Mouse (Mus musculus): Measurements from ENCODE around the gene Pcsk2. TPM values are rescaled to one million over a fixed set of nuclear protein-coding genes. Genes with fewer than 3 reads are reported as not detected.

Pcsk2 gene
- not detected for total RNA-seq (2023)

DNA sequence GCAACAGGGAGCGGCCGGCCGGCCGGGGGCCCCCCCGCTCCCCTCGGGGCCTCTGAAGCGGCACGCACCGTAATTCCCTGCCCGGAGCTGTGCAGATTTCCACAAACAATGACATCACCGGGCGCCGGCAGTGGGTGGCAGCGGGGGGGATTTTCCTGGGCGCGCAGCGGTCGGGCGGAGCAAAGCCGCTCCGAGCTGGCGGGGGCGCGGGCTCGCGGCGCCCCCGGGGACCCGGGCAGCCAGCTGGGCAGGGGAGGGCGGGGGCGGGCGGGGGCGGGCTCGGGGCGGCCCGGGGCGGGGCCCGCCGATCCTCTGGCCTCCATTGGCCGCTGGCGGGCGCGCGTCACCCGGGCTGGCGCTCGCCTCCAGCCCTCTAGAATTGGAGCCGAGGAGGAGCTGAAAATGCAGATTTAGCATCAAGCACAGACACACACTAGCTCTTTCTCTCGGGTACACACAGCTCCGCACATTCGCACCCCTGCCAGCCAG lies at the start of gene Pcsk2:
Pcsk2 (plus strand) TSS at position 399 of the 489 bp plus-strand sequence.

DNA sequence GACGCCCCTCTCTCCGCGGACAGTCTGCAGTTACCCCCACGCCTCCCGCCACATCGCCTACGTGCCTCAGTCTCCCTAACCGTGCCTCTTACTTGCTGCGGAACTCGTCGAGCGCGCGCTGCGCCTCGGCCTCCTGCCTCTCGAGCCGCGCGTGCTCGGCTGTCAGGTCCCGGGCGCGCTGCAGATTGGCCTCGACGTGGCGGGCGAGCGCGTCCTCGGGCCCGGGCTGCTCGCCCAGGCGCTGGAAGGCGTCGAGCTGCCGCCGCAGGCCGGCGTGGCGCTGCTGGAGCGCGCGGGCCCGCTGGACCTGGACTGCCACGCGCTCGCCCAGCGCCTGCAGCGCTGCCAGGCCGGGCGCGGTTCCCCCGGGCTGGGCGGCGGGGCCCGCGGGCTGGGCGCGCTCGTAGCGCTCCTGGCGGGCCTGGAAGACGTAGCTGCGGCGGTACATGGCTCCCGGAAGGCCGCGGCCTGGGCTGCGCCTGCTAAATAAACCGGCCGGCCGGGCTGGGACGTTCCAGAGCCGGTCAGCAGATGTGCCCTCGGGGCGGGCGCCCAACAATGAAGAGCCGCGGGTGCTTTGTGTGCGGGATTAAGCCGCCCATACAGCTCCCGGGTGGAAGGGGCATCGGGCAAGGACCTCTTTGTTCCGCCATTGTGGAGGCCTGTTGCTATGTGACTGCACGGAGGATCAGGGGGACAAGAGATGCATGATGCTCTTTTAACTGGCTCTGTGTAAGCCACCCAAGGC lies 316.7 kb downstream of the Pcsk2 start, which contains the start of gene Bfsp1:
Bfsp1 (minus strand) TSS at position 690 of the 748 bp plus-strand sequence.

Measured in CD4-positive naive resting alpha-beta T cell, adult 76 days (primary cell).